Mouse (Mus musculus) embryonic facial prominence, embryonic 13.5 days (tissue): ENCODE results near the gene Gpatch2l. TPM values are rescaled to one million over a fixed set of nuclear protein-coding genes. Genes with fewer than 3 reads are reported as not detected.

Experiments used
- ATAC-seq: fragments of 200-750 bp; cut with Nextera tagmentation; 2 replicates; pipeline ENCODE4 v1.8.0; 2017; ENCODE audit warnings: low read depth; ENCODE audit not compliant: insufficient number of reproducible peaks, insufficient read depth, low FRiP score, low TSS enrichment
- H3K27ac ChIP-seq: fragments of 300-500 bp; sonication (generic); 2 replicates; pipeline ENCODE4 v1.5.1; 2015; ENCODE audit warnings: moderate library complexity, mild to moderate bottlenecking, inconsistent platforms
- H3K27me3 ChIP-seq: fragments of 300-500 bp; sonication (generic); 2 replicates; pipeline ENCODE4 v1.6.1; 2015; ENCODE audit warnings: mild to moderate bottlenecking, inconsistent platforms
- H3K36me3 ChIP-seq: fragments of 300-500 bp; sonication (generic); 2 replicates; pipeline ENCODE4 v1.6.1; 2015; ENCODE audit warnings: mild to moderate bottlenecking, inconsistent platforms
- H3K4me1 ChIP-seq: fragments of 300-500 bp; sonication (generic); 2 replicates; pipeline ENCODE4 v1.6.1; 2015; ENCODE audit warnings: inconsistent platforms
- H3K4me2 ChIP-seq: fragments of 300-500 bp; sonication (generic); 2 replicates; pipeline ENCODE4 v1.6.1; 2015; ENCODE audit warnings: moderate library complexity, mild to moderate bottlenecking, inconsistent platforms
- H3K4me3 ChIP-seq: fragments of 300-500 bp; sonication (generic); 2 replicates; pipeline ENCODE4 v1.5.1; 2015; ENCODE audit warnings: mild to moderate bottlenecking, inconsistent platforms
- H3K9ac ChIP-seq: fragments of 300-500 bp; sonication (generic); 2 replicates; pipeline ENCODE4 v1.6.1; 2015; ENCODE audit warnings: mild to moderate bottlenecking, inconsistent platforms
- H3K9me3 ChIP-seq: fragments of 300-500 bp; sonication (generic); 2 replicates; pipeline ENCODE4 v1.6.1; 2016; ENCODE audit warnings: inconsistent platforms
- WGBS: fragments of 180-500 bp; shearing (Covaris S2); methylation state at CpG from one replicate; pipeline ENCODE4 v1.1.7; 2015; ENCODE audit warnings: mixed read lengths; 5-methylcytosine and 5-hydroxymethylcytosine counted together
- polyA plus RNA-seq: library from polyadenylated mRNA; unstranded; fragments of >200 nt; fragmentation: Nextera tagmentation; extraction: Ambion mirVana; gene quantifications from 2 replicates; pipeline ENCODE4 v1.2.1, GENCODE M21; 2015

The Gpatch2l gene
- polyA plus RNA-seq, 1 experiment from 2014 or later = 22.1 TPM

GRCm38 (mm10) chr12:86297450-86297849, 55.8 kb downstream of the Gpatch2l start:
- Histone ChIP-seq H3K4me3 (no peak overlapping the region), H3K4me1 (no peaks in the 10 kb centered on the region), H3K9me3 (no peaks in the 10 kb centered on the region), H3K9ac (no peak overlapping the region), H3K4me2 (no peak overlapping the region), H3K27me3 (no peaks in the 10 kb centered on the region), H3K27ac (no peak overlapping the region), H3K36me3 (no peaks in the 10 kb centered on the region)
- 84% methylated on average over 10 of the region's 10 CpGs for WGBS
- ATAC-seq = no peak

GRCm38 (mm10) chr12:86302973-86303372, 61.3 kb downstream of the Gpatch2l start:
- Histone ChIP-seq H3K27me3 (no peaks in the 10 kb centered on the region), H3K4me1 (peaks cover 6% of the 10 kb centered on the region; the same call in 1 of the 2 replicates), H3K4me2 (no peak overlapping the region), H3K9me3 (no peaks in the 10 kb centered on the region), H3K4me3 (no peak overlapping the region), H3K27ac (no peak overlapping the region), H3K36me3 (no peaks in the 10 kb centered on the region), H3K9ac (no peak overlapping the region)
- WGBS = 76% methylated on average over 10 of the region's 10 CpGs
- ATAC-seq = no peak

DNA sequence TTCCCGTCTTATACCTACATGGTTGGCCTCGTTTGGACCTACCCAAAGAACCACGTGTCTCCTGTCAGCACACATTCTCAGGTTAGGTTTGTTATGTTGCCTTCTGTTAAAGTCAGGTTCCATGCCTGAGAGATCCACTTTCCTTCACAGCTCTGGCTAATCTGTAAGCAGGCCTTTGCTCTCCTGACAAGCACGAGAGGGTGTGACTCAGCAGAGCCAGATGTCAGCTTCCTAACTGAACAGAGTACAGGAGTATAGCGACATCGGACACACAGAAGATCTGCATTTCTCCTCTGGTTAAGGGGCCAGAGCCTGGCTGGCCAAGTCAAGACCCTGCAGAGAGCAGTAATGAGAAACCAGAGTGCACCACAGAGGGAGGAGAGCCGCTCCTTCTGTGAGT, 63.4 kb downstream of the Gpatch2l start:
- Histone ChIP-seq H3K36me3 (no peaks in the 10 kb centered on the region), H3K9ac (no peak overlapping the region), H3K27me3 (no peaks in the 10 kb centered on the region), H3K4me1 (peaks cover 6% of the 10 kb centered on the region), H3K9me3 (no peaks in the 10 kb centered on the region), H3K27ac (no peak overlapping the region), H3K4me2 (peak overlapping the region; percentile 55), H3K4me3 (peak overlapping the region; percentile 32; the same call in 1 of the 2 replicates)
- ATAC-seq = no peak
- WGBS = 57% methylated on average over 7 of the region's 7 CpGs

- Histone ChIP-seq H3K4me3 (peak overlapping the region; percentile 32), H3K4me2 (peak overlapping the region; percentile 55), H3K27ac (no peak overlapping the region), H3K27me3 (no peaks in the 10 kb centered on the region), H3K9me3 (no peaks in the 10 kb centered on the region), H3K4me1 (peaks cover 6% of the 10 kb centered on the region), H3K9ac (peak overlapping the region; percentile 27; the same call in 1 of the 2 replicates), H3K36me3 (no peaks in the 10 kb centered on the region)
- ATAC-seq = no peak
- WGBS = 17% methylated on average over 15 of the region's 15 CpGs
These were observed 64.1 kb downstream of the Gpatch2l start for GRCm38 (mm10) chr12:86305635-86306243.

DNA sequence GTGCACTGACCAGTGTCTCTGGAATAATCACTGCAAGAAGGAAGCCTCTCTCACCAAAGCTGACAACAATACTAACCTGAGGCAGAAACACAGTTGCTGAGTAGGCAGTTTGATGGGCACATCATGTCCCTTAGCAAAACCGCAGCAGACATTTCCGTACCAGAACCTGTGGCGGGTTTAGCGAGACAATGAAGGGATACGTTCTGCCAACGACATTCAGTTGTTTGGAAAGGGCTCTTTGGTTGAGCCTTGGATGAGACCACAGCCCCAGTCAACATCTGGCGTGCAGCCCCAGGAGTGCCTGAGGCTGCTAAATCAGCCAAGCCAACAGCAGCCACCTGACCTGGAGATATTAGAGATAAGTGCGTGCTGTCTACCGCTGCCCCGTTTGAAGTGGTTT, 67.8 kb downstream of the Gpatch2l start:
- ATAC-seq = no peak
- WGBS = 31% methylated on average over 10 of the region's 10 CpGs
- no peak overlapping the region for H3K4me3 ChIP-seq
- H3K27me3 ChIP-seq = no peaks in the 10 kb centered on the region
- no peak overlapping the region for H3K4me2 ChIP-seq
- peaks cover 6% of the 10 kb centered on the region for H3K4me1 ChIP-seq
- no peak overlapping the region for H3K27ac ChIP-seq
- no peaks in the 10 kb centered on the region for H3K9me3 ChIP-seq
- H3K36me3 ChIP-seq = no peaks in the 10 kb centered on the region
- H3K9ac ChIP-seq = no peak overlapping the region

DNA sequence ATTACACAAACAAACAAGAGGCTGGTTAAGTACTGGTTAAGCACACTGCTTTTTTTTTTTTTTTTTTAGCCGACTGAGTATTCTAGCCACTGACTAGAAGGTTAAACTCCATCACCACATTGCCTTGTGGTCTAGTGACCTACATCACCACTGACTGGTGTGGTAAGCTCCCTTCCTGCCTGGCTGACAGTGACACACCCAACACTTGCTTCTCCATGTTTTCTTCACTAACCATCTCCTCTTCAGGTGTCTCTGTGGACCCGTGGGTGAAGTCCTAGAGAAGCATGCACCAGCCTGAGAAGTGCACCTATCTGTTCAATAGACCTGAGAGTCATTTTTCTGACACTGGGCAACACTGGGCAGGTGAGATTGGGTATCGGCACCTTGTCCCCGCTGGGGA, 68.2 kb downstream of the Gpatch2l start:
- ATAC-seq = no peak
- Histone ChIP-seq H3K27ac (no peak overlapping the region), H3K9ac (no peak overlapping the region), H3K27me3 (no peaks in the 10 kb centered on the region), H3K9me3 (no peaks in the 10 kb centered on the region), H3K4me3 (no peak overlapping the region), H3K4me2 (no peak overlapping the region), H3K36me3 (no peaks in the 10 kb centered on the region), H3K4me1 (peaks cover 6% of the 10 kb centered on the region)
- WGBS = 68% methylated on average over 4 of the region's 4 CpGs

DNA sequence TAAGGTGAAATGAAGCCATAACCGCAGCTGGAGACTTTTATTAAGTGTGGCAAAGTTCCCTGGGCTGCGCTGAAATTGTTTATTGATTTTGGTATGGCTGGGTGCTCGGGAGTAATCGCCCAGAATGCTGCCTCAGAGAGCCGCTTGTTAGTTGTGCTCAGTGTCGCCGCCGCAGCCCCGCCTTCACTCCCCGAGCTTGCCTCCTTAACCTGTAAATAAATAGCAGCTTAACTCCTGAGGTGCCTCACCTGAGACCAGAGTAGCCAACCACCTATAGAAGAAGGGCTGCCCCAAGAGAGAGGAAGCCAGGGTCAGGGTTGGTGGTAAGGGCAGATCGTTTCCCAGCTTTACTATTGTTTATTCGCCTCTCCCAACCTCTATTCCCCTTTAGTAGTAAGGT, 79.0 kb downstream of the Gpatch2l start:
- no peaks in the 10 kb centered on the region for H3K36me3 ChIP-seq
- H3K9ac ChIP-seq = 0 out of 2 replicates have a peak overlapping the region, but pooled peaks have one; percentile 6
- H3K4me3 ChIP-seq = no peak overlapping the region
- H3K27ac ChIP-seq = no peak overlapping the region
- peaks cover 3% of the 10 kb centered on the region for H3K27me3 ChIP-seq
- no peak for ATAC-seq
- peak overlapping the region; percentile 28 for H3K4me2 ChIP-seq
- 18% methylated on average over 12 of the region's 12 CpGs for WGBS
- H3K9me3 ChIP-seq = no peaks in the 10 kb centered on the region
- peaks cover 11% of the 10 kb centered on the region for H3K4me1 ChIP-seq

- Histone ChIP-seq H3K27me3 (peaks cover 3% of the 10 kb centered on the region), H3K4me1 (peaks cover 16% of the 10 kb centered on the region), H3K27ac (no peak overlapping the region), H3K4me2 (no peak overlapping the region), H3K36me3 (no peaks in the 10 kb centered on the region), H3K4me3 (no peak overlapping the region), H3K9me3 (no peaks in the 10 kb centered on the region), H3K9ac (no peak overlapping the region)
- no peak for ATAC-seq
- WGBS = 41% methylated on average over 3 of the region's 3 CpGs
These were observed 82.6 kb downstream of the Gpatch2l start for GRCm38 (mm10) chr12:86324297-86324696.

DNA sequence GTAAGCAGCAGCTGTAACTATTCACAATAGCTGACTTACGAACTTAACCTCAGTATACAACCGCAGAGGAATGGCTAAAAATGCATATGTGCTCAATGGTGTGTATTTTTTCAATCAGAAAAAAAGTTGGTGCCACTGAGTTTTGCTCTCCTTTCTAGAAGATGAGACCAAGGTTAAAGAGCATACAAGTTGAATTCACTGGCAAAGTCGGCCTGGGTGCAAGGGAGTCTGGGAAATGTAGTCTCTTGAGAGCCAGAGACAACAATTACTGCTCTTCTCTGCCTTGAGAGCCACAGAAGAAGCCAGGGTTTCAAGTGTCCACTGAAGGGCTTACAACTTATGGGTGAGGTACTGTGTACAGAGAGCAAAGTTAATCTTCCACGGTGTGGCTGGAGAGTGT, 88.2 kb downstream of the Gpatch2l start:
- Histone ChIP-seq H3K4me3 (no peak overlapping the region), H3K9me3 (no peaks in the 10 kb centered on the region), H3K27ac (no peak overlapping the region), H3K4me2 (no peak overlapping the region), H3K36me3 (no peaks in the 10 kb centered on the region), H3K27me3 (no peaks in the 10 kb centered on the region), H3K4me1 (peaks cover 4% of the 10 kb centered on the region; the same call in 1 of the 2 replicates), H3K9ac (no peak overlapping the region)
- 60% methylated on average over 4 of the region's 4 CpGs for WGBS
- ATAC-seq = no peak

DNA sequence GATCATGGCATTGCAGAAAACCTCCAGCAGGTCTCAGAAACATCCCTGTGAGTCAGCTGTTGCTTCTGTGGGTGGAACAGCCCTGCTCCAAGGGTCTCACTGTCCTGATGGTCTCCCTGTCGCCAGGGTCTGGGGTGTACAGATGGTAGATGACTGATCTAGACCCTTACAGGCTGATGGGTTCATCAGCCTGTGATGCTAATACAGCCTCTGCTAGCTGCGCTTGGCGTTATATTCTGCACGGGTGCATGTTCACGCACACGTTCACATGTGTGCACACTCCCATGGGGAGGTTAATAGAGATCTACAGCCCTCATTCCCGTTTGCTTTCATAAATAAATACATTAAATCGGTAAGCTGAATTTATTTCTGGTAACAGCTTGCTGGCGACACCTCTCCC, 89.0 kb downstream of the Gpatch2l start:
- Histone ChIP-seq H3K36me3 (no peaks in the 10 kb centered on the region), H3K4me1 (peaks cover 4% of the 10 kb centered on the region; the same call in 1 of the 2 replicates), H3K9ac (no peak overlapping the region), H3K27me3 (no peaks in the 10 kb centered on the region), H3K9me3 (no peaks in the 10 kb centered on the region), H3K27ac (no peak overlapping the region), H3K4me3 (no peak overlapping the region), H3K4me2 (no peak overlapping the region)
- 90% methylated on average over 9 of the region's 9 CpGs for WGBS
- ATAC-seq = no peak

DNA sequence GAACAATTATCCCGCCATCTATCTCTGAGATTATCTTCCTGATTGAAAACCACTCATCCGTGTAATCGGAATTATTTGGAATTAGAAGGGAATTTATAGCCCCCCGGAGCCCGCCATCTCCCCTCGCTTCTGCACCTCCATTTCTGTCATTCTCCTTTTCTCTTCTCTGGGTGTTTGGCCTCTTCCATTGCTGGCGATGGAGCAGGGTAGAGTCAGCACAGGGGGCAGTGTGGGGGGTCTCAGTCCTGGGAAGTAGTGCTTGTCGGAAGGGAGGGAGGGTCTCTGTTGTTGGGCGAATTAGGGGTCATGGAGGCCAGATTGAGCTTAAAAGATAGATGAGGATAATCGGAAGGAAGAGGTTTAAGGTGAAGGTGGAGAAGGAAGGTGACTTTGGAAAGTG, 89.6 kb downstream of the Gpatch2l start:
- H3K9ac ChIP-seq = no peak overlapping the region
- peaks cover 4% of the 10 kb centered on the region; the same call in 1 of the 2 replicates for H3K4me1 ChIP-seq
- H3K27ac ChIP-seq = no peak overlapping the region
- no peaks in the 10 kb centered on the region for H3K27me3 ChIP-seq
- no peak for ATAC-seq
- no peaks in the 10 kb centered on the region for H3K36me3 ChIP-seq
- H3K4me3 ChIP-seq = no peak overlapping the region
- no peak overlapping the region for H3K4me2 ChIP-seq
- 74% methylated on average over 10 of the region's 10 CpGs for WGBS
- no peaks in the 10 kb centered on the region for H3K9me3 ChIP-seq

DNA sequence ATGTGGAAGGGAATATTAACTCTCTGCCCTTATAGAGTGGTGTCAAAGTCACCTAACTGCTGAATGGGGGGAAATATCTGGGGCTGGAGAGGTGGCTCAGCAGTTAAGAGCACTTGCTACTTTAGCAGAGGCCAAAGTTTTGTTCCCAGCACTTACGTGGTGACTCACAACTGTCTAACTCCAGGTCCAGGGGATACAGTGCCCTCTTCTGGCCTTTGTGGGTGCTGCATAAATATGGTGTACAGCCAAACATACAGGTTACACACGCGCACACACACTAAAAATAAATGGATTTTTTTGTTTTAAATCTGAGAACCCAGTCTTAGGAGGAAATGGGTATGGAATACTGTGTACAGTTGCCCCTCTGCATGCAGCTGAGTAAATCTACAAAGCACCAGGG, 94.6 kb downstream of the Gpatch2l start:
- Histone ChIP-seq H3K36me3 (no peaks in the 10 kb centered on the region), H3K27me3 (no peaks in the 10 kb centered on the region), H3K27ac (no peak overlapping the region), H3K4me1 (peaks cover under 1% of the 10 kb centered on the region; the same call in 1 of the 2 replicates), H3K4me3 (no peak overlapping the region), H3K9me3 (no peaks in the 10 kb centered on the region), H3K9ac (no peak overlapping the region), H3K4me2 (no peak overlapping the region)
- 91% methylated on average over 3 of the region's 3 CpGs for WGBS
- no peak for ATAC-seq
